Mouse (Mus musculus) left cerebral cortex, postnatal 4 days (tissue): Measurements from ENCODE around the gene Lmo7. TPM values are rescaled to one million over a fixed set of nuclear protein-coding genes. Genes with fewer than 3 reads are reported as not detected.
A peak's percentile ranks its signal among the peaks of the same experiment; 100 is the strongest.

Experiments used
- DNase-seq: peaks from one replicate; pipeline ENCODE4 v3.0.0-alpha.2; 2022
- intact Hi-C: fragments of 180-260 bp; cut with DNase I; formaldehyde crosslinking; loops from one replicate; pipeline ENCODE4 v1.15.1; 2025
- total RNA-seq, 2 experiments: library from RNA; stranded (reverse); gene quantifications; 2 replicates each; pipeline ENCODE4 v1.2.3; 2021

Lmo7 gene
- total RNA-seq = 10 to 100 TPM; 90.3 to 97.8 TPM

DNA sequence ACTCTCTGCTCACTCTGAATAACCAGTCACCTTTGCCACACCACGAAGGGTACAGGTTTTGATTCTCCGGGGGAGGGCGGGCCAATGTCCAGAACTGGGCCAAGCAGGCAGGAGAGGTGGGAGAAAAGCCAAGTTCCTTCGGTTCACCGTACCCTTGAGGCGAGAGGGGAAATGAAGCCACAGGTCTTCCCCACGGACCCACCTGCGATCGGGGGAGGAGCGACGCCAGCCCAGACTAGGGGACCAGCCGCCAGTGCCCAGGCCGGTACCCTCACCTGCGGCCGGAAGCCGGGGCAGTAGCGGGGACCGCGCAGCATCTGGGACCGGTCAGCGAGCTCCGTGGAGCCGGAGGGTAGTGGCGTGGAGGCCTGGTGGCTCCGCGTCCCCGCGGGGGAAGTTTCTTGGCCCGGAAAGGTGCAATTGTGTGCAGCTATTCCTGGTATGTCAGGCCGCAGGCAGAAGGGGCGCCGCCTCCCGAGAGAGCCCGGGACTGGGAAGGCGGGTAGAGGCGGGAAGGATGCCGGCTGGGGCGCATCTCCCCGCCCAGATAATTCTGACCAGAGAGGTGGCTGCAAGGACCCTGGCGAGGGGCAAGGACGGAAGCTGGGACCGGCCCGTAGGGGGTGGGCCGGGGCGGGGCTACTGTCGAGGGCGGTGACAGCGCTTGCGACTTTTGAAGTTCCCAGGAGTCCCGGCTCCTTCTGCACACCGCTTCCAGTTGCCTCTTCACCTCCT is at the start of gene Lmo7, which contains the start of gene Gm9922:
Gene Lmo7 (plus strand): TSS at position 721 of the 735 bp plus-strand sequence.
Gene Gm9922 (minus strand): TSS at position 578 of the 735 bp plus-strand sequence.
- intact Hi-C loops = no loop called here
- peak; percentile 32 for DNase-seq

DNA sequence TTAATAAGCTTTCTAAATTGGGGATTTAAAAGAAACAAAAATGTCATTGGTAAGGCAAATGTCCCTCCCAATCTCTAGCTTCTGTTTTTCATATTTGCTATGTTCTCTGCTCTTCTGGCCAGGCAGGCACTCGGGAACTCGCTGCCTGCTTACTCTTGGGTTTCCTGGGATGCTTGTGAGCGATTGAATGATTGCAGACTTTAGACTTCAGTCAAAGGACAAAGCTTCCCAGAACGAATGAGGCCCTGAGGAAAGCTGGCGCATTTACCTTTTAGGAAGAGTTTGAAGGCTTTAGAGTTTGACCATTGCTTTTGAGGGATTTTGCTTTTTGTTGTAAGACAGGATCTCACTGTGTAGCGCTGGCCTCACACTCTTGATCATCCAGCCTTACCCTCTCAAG is 42.1 kb upstream of the Lmo7 start:
- intact Hi-C loops = no loop called here
- no peak for DNase-seq

DNA sequence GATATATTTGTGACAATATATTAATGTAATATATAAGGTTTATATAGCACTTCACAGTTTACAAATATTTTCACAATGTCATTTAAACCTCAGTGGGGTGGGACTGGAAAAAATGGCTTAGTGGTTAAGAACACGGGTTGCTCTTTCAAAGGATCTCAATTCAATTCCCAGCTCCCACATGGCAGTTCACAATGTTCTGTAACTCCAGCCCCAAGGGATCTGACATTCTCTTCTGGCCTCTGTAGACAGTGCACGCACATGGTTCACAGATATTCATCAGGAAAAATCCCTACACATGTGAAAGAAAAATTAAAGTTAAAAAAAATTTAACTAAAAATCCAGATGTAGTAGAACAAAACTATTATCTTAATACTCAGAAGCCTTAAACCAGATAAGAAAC is 41.4 kb upstream of the Lmo7 start:
- intact Hi-C loops = no loop called here
- DNase-seq = no peak

DNA sequence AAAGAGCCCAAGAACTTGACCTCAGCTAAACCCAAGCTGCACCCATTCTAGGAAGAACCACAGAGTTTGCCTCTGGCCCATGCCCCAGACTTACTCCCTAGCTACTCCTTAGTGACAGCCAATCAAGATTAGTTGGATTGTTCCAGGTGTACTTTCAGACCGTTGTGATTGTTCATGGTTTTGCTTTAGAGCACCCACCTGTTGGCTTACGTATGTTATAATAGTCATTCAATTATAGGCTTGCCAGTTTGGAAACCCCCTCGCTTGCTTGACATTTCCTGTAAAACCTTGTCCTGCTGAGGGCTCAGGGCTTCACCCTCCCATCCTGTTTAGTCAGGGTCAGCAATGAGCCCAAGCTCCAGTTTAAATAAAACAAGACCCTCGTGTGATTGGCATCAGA is 25.3 kb upstream of the Lmo7 start:
- intact Hi-C loops = no loop called here

DNA sequence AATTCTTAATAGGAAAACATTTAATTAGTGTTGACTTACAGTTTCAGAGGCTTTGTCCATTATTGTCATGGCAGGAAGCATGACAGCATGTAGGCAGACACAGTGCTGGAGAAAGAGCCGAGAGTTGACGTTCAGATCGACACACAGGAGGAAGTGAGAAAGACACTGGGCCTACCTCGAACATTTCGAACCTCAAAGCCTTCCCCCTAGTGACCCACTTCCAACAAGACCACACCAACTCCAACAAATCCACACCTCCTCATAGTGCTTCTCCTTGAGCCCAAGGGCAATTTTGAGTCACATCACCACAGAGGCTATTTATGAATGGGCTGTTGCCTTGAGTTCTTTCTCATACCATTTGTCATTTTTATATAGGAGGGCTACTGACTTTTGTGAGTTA is 22.7 kb upstream of the Lmo7 start:
- no peak for DNase-seq
- intact Hi-C loops = no loop called here

More for the DNA sequence above, 25.3 kb upstream of the Lmo7 start:
- DNase-seq = no peak

DNA sequence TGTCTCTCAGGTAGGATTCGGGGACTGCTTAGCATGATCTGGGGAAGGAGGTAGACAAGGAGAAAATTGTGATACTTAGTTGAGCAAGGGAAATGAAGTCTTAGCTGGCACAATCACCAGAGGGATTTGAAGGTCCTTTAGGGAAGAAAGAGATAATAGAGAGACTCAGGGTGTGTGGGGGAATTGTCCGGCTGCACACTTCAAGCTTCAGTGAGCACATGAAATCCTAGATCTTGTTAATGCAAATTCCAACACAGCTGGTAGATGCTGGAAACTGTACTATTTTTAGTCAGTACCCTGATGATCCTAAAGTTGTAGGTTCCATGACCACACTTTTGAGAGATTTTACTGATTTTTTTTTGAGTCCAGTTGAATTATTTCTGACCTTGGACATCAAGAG is 15.3 kb upstream of the Lmo7 start:
- intact Hi-C loops = no loop called here
- DNase-seq = no peak

DNA sequence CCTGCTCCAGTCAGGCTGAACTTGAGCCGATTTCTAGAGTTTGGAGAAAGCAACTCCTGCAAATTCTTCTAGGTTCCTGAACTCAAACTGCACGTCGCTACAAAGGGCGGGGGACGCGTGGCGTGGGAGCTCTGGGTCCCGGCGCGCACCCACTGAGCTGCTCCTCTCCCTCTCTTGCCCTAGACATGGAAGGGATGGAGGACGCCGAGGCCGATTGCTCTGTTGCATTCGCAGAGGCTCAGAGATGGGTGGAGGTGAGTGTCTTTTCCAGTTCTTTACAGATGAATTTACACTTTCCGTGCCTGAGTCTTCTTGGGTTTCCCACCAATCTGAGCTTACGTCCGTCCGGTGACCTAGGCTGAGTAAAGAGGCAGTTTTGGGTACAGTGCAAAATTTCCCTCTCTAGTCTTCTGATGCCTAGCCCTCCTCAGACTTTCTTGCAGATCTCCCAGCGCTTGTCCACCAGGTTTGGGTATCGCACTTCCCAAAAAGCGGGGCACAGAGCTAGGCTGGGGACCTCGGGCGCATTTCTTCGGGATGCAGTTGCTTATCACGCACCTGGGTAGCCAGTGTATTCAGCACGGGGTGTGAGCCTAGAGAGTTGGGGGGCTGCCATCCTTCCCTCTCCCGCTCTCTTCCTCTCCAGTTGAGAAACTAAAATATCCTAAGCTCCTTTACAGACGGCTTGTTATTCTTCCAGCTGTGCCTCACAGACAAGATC is 375 bp downstream of the Lmo7 start:
- intact Hi-C loops = no loop called here

DNA sequence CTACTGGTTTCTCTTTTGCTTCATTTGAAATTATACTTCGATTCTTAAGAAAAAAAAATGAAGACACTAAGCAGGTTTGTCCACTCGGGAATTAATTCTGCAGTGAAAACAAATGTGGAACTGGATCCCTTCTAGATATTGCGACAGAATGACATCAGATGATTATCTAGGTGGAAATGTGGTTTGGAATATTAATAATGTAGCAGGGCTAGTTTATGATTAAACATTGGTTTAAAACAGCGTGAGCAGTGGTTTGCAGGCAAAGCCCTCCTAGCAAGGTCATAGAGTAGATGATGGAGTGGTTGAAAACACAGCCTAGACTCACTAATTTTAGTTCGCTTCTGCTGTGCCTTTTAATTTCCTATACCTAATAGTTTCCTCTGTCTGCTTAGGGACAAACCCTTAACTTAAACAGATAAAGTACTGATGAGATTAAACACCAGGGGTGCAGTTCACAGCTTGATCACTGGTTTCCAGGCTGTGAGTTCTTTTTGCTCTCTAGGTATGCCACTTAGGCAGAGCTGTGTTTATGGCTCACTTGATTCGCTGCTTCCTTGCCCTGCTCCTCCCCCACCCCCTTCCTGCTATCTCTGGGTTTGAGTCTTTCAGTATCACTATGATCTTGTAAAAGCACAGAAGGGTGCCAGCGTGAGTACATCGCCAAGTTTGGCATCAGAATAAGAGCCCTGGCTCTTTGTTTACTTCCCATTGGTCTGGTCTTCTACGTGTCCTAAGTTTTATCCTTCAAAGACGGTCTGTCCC is 4.0 kb downstream of the Lmo7 start:
- intact Hi-C loops = no loop called here
- DNase-seq = no peak

More for the DNA sequence above, 375 bp downstream of the Lmo7 start:
- no peak for DNase-seq

DNA sequence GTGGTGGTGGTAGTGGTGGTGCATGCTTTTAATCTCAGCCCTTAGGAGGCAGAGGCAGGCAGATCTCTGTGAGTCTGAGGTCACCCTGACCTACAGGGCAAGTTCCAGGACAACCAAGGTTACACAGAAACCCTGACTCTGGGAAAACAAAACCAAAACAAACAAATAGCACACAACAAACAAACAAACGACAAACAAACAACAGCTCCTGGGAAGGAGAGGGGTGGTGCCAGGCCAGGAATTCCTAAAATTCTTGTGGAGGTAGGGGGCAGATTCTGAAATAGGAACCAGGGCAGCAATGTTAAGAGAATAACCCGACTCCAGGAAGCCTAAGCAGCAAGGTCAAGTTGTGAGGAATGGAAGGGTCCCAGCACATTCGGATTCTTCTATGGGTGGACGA is 7.7 kb downstream of the Lmo7 start:
- DNase-seq = no peak
- intact Hi-C loops = no loop called here

DNA sequence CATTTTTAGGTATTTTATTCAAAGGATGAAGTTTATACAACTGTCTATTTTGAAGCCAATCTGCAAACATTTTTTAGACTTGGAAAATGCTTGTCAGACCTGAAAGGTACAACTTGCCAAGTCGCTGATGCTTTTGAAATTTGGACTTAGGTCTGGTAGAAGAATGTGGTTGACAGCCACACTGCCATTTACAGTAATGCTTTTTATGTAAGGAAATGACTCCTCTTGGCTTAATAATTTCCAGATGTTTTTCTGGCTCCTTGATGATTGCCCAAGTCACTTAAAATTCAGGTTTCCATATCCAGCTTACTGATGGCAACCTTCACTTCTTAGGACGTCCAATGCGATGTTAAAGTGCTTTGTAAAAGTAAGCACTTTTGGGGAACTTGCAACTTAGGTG is 16.9 kb downstream of the Lmo7 start:
- no peak for DNase-seq
- intact Hi-C loops = no loop called here

DNA sequence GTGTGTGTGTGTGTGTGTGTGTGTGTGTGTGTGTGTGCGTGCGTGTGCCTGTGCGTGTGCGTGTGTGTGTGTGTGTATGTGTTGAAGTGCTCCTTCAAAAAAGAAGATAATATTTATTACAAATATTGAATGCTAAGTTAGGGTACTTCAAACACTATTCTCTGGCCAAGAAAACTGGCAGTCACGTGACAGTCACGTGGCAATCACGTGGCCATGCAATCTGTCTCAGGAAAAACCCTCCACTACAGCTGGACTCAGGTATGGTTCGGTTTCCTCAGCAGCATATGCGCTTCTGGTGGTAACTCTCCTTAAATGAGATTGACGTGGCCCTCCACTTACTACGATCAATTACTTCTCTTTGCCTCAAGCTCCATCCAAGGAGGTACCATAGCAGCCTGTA is 18.1 kb downstream of the Lmo7 start:
- no peak for DNase-seq
- intact Hi-C loops = no loop called here

DNA sequence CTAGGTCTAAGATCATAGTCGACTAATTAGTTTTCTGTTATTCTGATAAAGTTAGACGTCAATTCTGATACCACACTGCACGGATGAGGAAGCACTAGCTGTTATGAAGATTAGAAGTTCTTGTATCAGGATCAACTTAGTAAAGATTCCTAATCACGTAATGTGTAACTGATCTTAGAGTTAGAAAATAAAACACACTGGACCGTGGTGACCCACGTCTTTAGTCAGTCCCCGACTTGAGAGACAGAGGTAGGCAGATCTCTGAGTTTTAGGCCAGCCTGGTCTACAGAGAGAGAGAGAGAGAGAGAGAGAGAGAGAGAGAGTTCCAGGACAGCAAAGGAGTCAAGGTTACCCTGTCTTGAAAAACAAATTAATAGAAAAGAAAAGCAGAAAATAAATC is 18.7 kb downstream of the Lmo7 start:
- intact Hi-C loops = no loop called here
- no peak for DNase-seq

DNA sequence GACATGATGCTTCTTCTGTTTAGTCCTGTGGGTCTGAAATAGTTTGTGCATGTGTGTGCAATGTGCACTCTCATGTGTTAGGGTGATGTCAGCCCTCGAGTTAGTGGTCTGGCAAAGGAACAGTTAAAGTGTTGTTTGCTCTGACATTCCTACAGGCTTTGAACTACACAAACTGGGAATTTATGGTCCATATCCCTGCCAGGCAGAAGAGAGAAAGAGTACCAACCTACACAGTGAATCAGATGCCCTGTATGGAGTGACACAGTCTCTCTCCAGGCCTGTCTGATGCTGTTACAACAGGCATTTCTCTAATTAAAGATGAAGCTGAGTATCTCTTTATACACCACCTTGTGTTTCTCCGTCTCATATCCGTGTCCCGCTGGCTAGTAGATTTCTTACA is 21.2 kb downstream of the Lmo7 start:
- no peak for DNase-seq
- intact Hi-C loops = no loop called here

DNA sequence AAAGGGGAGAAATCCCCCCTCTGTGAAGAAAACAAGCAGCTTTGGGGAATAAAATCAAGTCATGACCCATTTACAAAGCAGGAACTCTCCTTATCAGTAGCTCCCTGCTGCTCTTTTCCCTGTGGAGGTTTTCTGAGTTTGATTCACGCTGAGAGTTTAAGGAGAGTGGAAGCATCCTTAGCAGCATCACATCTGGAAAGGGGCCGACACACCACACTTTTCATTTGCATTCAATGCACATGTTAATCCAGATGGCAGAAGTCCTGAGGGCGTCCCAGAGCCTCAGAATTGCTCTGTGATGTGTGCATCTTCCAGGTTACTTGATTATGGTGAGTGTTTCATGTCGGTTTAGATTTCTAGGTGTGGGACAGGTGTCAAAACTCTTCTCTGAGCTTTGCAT is 25.7 kb downstream of the Lmo7 start:
- no peak for DNase-seq
- intact Hi-C loops = no loop called here

DNA sequence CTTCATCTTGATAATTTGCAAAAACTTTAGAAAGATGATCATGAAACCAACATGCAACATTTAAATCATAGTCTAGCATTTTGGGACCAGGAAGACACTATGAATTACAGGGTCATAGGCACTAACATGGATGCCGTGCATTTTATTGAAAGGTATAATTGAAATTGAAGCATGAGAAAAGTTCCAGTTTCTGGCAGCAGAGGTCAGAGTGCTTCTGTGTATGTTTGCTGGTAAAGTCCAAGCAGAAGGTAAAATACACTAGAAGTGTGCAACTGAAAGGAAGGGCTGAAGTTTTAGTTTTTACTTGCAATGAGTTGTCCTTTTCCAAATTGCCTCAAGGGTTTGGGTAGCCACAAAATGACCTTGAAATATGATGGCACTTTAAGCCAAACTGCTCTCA is 32.5 kb downstream of the Lmo7 start:
- DNase-seq = no peak
- intact Hi-C loops = no loop called here

DNA sequence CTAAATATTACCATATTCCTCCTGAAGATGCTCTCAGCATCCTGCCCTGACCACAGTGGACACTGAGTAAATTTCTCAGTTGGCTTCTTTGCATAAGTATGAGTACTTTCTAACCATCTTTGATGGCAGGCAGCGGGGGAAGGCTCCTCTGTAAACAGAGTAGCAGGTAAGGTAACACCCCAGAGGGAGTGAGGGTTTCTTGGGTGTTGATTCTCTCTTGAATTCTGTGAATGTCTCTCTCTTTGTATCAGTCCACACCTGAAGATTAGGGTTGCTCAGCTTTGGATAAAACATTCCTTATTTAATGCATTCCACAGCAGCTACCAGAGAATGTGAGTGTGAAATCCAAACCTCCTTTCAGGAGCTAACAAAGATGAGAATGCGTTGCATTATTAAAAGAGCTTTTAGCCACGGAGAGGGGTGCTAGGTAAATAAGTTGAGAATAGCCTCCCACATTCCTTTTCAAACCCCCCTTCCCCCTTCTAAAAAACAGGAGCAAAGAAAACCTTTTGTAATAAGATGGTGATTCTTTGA is 34.1 kb downstream of the Lmo7 start:
- no peak for DNase-seq
- intact Hi-C loops = no loop called here

DNA sequence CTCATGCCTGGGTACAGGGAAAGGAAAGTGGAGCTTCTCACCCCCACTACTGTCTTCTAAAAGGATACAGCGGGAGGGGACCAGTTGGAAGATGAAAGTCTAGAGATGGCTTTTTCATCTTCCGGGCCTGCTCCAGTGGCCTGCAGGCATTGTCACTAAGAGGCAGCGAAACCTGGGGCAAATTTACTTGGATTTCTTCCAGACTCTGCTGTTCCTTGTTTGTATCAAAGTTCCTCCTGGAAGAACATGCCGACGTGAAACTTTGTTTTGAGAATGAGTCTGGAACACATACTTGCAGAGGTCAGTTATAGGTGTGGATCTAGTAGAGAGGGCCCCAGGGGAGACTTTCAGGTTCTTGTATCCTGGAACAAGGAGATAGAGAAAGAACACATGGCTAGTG is 41.6 kb downstream of the Lmo7 start:
- no peak for DNase-seq
- intact Hi-C loops = no loop called here

DNA sequence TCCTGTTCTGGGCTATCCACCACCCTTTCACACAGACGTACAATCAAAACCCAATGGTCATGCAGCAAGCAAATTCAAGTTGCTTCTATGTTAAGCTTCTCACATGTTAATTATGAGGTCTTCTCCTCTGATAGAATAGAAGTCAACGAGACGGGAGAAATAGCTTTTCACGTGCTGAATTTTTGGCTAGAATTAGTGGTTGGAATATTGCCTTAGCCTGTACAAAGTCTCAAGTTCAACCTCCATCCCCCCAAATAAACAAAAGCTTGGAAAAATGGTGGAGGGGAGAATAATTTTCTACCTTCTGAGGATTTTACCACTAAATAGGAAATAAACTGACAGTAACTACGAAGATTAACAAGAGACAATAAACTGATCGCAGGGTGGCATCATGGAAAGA is 42.0 kb downstream of the Lmo7 start:
- no peak for DNase-seq
- intact Hi-C loops = no loop called here

DNA sequence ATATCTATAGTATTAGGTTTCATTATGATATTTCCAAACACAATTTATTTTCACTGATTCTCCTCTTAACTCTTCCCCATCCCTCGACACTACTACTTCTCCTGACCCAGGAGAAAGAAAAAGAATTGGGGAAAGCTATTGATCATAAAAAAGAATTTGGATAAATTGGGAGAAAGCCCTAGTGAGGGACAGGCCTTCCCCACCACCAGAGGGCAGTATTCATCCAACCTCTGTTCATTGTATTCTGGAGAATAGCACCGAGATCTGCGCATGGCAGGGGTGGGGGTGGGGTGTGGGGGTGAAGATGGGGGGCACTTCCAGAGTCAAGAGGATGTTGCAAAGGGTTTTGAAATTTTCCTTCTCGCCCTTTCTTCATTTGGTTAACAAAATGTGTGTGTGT is 44.9 kb downstream of the Lmo7 start:
- intact Hi-C loops = no loop called here

DNA sequence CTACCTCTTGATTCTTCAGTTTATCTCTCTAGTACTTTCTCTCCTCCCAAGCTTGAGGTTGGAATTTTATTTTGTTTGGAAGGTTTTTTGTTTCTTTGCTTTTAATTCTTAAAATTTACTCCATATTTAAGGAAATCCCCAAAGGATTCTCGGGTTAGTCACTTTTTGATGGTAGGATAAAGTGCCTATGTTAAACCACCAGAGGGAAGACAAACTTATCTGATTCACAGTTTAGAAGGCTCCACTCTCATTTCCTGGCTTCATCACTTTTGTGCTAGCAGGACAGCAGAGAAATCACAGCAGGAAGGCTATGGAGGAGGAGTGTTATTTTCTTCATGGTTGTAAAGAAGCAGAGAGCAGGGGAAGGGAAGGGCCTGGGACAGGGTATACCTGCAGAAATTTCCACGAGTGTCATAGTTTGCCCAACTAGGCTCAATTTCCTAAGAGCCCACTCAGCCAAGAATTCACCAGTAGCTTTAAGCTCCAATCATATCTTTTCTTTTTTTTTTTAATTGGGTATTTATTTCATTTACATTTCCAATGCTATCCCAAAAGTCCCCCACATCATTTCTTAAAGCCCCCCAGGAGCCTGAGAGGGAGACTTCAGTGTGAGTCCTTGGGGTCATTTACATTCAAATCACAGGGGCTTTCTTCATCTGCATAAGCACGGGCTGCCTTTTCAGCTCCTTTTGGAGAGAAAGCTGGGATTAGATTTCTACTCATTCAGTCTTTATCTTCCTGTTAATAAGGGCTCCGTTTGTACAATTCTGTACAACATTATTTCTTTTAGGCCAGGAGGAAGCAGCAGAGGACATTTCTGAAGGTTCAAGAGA is 46.8 kb downstream of the Lmo7 start:
- intact Hi-C loops = no loop called here
- no peak for DNase-seq

More for the DNA sequence above, 44.9 kb downstream of the Lmo7 start:
- peak; percentile 9 for DNase-seq

DNA sequence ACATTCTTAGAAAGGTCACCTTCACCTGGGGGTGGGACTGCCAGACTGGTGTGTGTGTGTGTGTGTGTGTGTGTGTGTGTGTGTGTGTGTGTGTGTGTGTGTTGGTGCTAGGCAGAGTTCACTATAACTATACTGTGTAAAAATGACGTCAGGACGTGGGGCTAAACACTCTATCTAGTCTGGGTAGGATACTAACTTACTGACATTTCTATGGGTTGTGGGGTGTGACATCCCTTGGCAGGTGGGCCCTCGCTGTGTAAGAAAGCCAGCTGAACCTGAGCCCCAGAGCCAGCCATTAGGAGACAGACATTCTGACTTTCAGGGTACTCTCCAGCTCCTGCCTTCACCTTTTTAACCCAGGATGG is 47.4 kb downstream of the Lmo7 start:
- intact Hi-C loops = no loop called here

More for the DNA sequence above, 47.4 kb downstream of the Lmo7 start:
- no peak for DNase-seq
